8 mouse cellular contexts compared by ENCODE assay signal in genomic region chr4:99828337-99828736, GRCm38 (mm10). TPM values are rescaled to one million over a fixed set of nuclear protein-coding genes. Genes with fewer than 3 reads are reported as not detected.
DNase-seq lines count a peak whose midpoint lies in the region; ATAC-seq and TF ChIP-seq lines count a peak whose summit lies in the region.

No protein-coding gene starts in this region.

- no peaks in the 10 kb centered on the region for H3K27me3 ChIP-seq in heart, embryonic 15.5 days
- H3K27me3 ChIP-seq in G1E (ENCODE audit: insufficient read depth, low read length): no peaks in the 10 kb centered on the region
- no peaks in the 10 kb centered on the region for H3K27me3 ChIP-seq in hindbrain, embryonic 15.5 days
- no peaks in the 10 kb centered on the region for H3K27me3 ChIP-seq in midbrain, embryonic 13.5 days

- H3K27ac ChIP-seq in heart, embryonic 15.5 days: no peak overlapping the region
- H3K27ac ChIP-seq in hindbrain, embryonic 15.5 days (replicated peaks): no peak overlapping the region
- no peak overlapping the region for H3K27ac ChIP-seq in midbrain, embryonic 13.5 days

- H3K9me3 ChIP-seq in heart, embryonic 15.5 days (replicated peaks): no peaks in the 10 kb centered on the region
- no peaks in the 10 kb centered on the region for H3K9me3 ChIP-seq in G1E (replicated peaks)
- no peaks in the 10 kb centered on the region for H3K9me3 ChIP-seq in hindbrain, embryonic 15.5 days
- H3K9me3 ChIP-seq in midbrain, embryonic 13.5 days: no peaks in the 10 kb centered on the region

- whole genome bisulfite sequencing in heart, embryonic 15.5 days: 53% methylated on average over 4 of the region's 4 CpGs
- 49% methylated on average over 4 of the region's 4 CpGs for WGBS in hindbrain, embryonic 15.5 days
- 57% methylated on average over 4 of the region's 4 CpGs for WGBS in midbrain, embryonic 13.5 days

- no peak overlapping the region for H3K9ac ChIP-seq in heart, embryonic 15.5 days
- no peak overlapping the region for H3K9ac ChIP-seq in hindbrain, embryonic 15.5 days
- no peak overlapping the region for H3K9ac ChIP-seq in midbrain, embryonic 13.5 days (replicated peaks)

- peak overlapping the region; percentile 66 for H3K4me3 ChIP-seq in heart, embryonic 15.5 days
- H3K4me3 ChIP-seq in G1E (ENCODE audit: low read depth, low read length): peak overlapping the region; percentile 78
- peak overlapping the region; percentile 67 for H3K4me3 ChIP-seq in hindbrain, embryonic 15.5 days
- H3K4me3 ChIP-seq in midbrain, embryonic 13.5 days (replicated peaks): peak overlapping the region; percentile 71

- no peaks in the 10 kb centered on the region for H3K36me3 ChIP-seq in heart, embryonic 15.5 days
- H3K36me3 ChIP-seq in G1E (replicated peaks): peaks cover 20% of the 10 kb centered on the region
- no peaks in the 10 kb centered on the region for H3K36me3 ChIP-seq in hindbrain, embryonic 15.5 days
- H3K36me3 ChIP-seq in midbrain, embryonic 13.5 days: no peaks in the 10 kb centered on the region

- H3K4me2 ChIP-seq in heart, embryonic 15.5 days: peak overlapping the region; percentile 79
- H3K4me2 ChIP-seq in hindbrain, embryonic 15.5 days: peak overlapping the region; percentile 67
- peak overlapping the region; percentile 60 for H3K4me2 ChIP-seq in midbrain, embryonic 13.5 days (replicated peaks)

- DNase-seq in heart, adult 18-20 months: no peak
- no peak for DNase-seq in G1E (ENCODE audit: low spot score)
- DNase-seq in testis, postnatal 10 days (ENCODE audit: low spot score): no peak
- no peak for DNase-seq in cerebellum, adult 8-10 months
- no peak for DNase-seq in kidney, postnatal 14 days

- TF ChIP-seq CTCF in G1E (IDR thresholded peaks at IDR 0.05; ENCODE audit: low read depth, low read length): no peak

- H3K4me1 ChIP-seq in heart, embryonic 15.5 days (replicated peaks): peaks cover 9% of the 10 kb centered on the region
- H3K4me1 ChIP-seq in G1E (ENCODE audit: insufficient read depth, low read depth, low read length): peaks cover 20% of the 10 kb centered on the region
- H3K4me1 ChIP-seq in hindbrain, embryonic 15.5 days (replicated peaks): peaks cover 7% of the 10 kb centered on the region; the same call in 1 of the 2 replicates
- peaks cover 13% of the 10 kb centered on the region for H3K4me1 ChIP-seq in midbrain, embryonic 13.5 days (replicated peaks)

- ATAC-seq in heart, embryonic 15.5 days (replicated peaks; ENCODE audit: insufficient number of reproducible peaks, insufficient read depth, low FRiP score, low read depth): no peak
- no peak for ATAC-seq in G1E (ENCODE audit: extremely low read depth, insufficient number of reproducible peaks, low FRiP score, poor library complexity, severe bottlenecking)
- no peak for ATAC-seq in hindbrain, embryonic 15.5 days (ENCODE audit: low FRiP score, low read depth)
- no peak for ATAC-seq in midbrain, embryonic 13.5 days

RNA-seq across cellular contexts. Expression of gene Efcab7, which starts 0.7 kb away (rescaled TPM):
- polyA plus RNA-seq in heart, embryonic 15.5 days (2015; fragmentation: Nextera tagmentation; extraction: Ambion mirVana): 5.9 and 8.9 TPM in 2 replicates
- 1 to 10 TPM in 1 of 2 experiments, under 1 TPM in 1; 0.65 to 2.2 TPM for total RNA-seq in heart, adult 18-20 months (2021)
- total RNA-seq in G1E (2014; fragmentation: Nextera tagmentation) (18.0 and 21.1 TPM in 2 replicates), G1E (2017) (16.0 and 21.0 TPM in 2 replicates)
- 1.2 and 1.5 TPM in 2 replicates for polyA plus RNA-seq in G1E (2012)
- polyA plus RNA-seq in hindbrain, embryonic 15.5 days (2015; fragmentation: Nextera tagmentation; extraction: Ambion mirVana): 11.9 and 12.2 TPM in 2 replicates
- polyA plus RNA-seq in midbrain, embryonic 13.5 days (2015; fragmentation: Nextera tagmentation; extraction: Ambion mirVana): 19.7 and 22.7 TPM in 2 replicates
